Mouse (Mus musculus) spleen, postnatal 10 days (tissue): Measurements from ENCODE around the gene Ffar4.

ENCODE experiments used
- DNase-seq, 2 experiments: peaks; one replicate each; pipeline ENCODE4 v3.0.0; 2021 to 2022; ENCODE audit warnings: low spot score in 2 of 2

The Ffar4 gene

GRCm38 (mm10) chr19:38096231-38096630 is 640 bp upstream of the Ffar4 start:
- no peak for DNase-seq

- no peak for DNase-seq
Measured at GRCm38 (mm10) chr19:38107871-38108270, 11.0 kb downstream of the Ffar4 start.

GRCm38 (mm10) chr19:38109506-38110242 is 12.8 kb downstream of the Ffar4 start:
- DNase-seq, result no peak

DNA sequence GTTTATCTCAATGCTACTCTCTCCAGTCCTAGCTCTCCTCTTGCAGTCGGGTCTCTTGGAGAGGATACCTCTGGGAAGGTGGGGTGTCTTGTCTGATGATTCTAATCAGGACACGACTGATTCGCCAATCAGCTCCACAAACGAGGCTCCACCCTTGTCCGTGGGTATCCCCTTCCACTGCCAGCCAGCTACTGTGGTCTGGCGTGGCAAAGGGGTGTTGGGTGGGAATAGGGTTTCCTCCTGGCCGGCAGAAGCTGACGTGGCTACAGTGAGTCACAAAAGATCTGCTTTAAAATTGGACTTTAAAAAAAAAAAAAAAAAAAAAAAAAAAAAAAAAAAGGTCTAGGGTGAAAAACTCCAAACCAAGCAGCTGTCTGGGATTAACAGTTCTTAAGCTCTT is 14.2 kb downstream of the Ffar4 start:
- DNase-seq, result no peak

GRCm38 (mm10) chr19:38112575-38112974 is 15.7 kb downstream of the Ffar4 start:
- DNase-seq, result no peak

DNA sequence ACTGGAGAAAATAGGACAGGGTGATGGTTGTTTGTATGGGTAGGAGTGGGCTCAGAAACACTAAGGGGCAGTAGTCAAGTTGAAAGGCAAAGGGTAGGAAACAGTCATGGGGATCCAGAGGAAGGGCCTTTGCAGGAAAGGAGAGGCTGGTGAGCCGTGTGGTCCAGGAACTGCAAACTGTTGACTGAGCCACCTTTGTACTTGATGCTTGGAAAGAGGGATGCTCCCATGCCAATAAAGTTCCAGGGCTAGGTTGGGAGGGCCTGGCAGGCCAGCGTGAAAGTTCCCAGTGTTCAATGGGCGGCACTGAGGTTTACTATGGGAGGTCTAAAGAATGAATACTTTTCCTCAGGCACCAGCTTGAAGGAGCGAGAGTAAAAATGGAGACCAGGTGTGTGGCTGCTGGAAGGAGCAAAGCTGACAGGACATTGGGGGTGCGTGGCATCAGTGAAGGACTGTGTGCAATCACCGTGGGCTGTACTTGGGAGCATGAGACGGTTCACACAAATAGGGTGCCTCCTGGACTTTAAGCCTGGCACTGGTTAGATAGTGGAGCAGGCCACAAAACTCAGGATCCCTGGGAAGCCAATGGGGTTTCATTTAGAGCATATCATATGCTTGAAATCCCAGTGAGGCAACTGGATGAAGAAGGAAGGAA is 18.1 kb downstream of the Ffar4 start:
- DNase-seq, result no peak

- DNase-seq, result no peak
Measured at GRCm38 (mm10) chr19:38120123-38120760, 23.4 kb downstream of the Ffar4 start.

GRCm38 (mm10) chr19:38123921-38124320 is 27.1 kb downstream of the Ffar4 start:
- no peak for DNase-seq

- DNase-seq, result no peak
Measured at GRCm38 (mm10) chr19:38124401-38125218, 27.7 kb downstream of the Ffar4 start.

DNA sequence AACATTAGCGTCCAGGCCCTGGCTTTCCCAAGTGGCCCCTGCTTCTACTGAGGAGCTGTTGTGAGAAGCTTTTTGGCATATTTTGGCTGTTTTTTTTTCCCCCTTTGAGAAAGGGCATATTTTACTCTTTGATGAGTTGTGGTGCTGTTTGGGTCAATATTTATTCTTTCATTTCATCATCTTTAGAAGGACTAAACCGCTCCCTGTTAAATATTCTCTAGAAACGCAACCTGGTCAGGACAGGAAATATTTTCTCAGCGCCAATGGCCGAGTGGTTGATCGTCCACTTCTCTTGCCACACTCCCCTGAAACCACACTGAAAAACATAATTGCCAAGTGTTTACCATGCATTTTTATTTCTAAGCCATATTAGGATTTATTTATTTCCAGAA is 28.3 kb downstream of the Ffar4 start, which contains the start of gene Rbp4:
Rbp4 (minus strand) TSS at position 63 of the 392 bp plus-strand sequence.
- no peak for DNase-seq

DNA sequence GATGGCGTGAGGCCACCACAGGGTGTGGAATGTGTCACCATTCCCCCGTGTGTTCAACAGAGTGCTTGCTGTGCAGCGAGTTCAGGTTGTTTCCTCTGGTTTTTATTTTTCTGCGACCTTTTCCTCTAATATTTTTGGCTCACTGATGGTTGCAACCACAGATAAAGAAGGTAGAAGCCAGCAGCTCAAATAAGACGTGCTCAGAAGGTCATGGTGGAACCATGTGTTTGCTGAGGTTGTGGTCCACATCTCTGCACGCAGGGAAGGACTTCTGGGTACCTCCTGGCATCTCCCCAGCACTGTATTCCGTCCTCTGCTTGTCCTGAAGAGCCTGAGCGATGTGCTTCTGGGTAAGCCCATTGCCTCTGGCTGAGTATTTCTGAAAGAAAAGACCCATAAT is 29.8 kb downstream of the Ffar4 start:
- DNase-seq, result no peak

DNA sequence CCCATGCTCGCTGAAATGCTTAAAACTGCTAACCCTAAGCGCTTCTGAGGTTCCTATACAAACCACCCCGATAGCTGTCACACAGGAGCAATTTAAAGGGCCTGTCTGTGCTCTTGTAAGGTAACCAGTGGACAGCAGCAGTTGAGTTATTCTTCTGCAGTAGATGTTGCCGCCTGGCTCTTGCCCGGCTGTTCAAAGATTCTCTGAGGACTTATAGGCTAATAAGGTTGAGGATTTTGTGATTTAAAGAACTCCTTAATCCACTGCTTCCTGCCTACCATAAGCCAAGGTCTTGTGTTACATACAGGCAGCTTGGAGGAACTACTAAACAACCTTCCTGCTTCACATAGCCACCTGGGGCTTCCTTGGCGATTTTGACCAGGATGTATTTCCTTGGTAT is 35.6 kb downstream of the Ffar4 start, which contains the start of gene Pde6c:
Pde6c (plus strand) TSS at position 301 of the 400 bp plus-strand sequence.
- DNase-seq, result no peak

DNA sequence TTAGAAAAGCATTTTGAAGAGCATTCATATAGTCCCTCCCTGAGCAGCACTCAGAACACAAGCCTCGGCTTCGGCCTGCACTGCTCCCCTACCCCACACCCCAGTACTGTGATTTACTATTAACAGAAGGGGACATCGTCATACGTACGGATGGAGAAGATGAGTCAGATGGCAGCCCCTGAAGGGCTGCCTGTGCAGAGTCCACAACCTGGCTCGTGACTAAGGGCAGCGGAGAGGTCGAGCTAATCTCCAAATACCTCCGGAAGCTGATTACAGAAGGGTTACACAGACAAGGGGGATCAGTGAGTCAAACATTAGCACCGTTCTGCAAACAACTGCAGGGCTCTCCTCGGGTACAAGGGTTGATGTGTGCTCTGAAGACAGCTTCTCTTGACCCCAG is 37.1 kb downstream of the Ffar4 start:
- DNase-seq, result no peak

DNA sequence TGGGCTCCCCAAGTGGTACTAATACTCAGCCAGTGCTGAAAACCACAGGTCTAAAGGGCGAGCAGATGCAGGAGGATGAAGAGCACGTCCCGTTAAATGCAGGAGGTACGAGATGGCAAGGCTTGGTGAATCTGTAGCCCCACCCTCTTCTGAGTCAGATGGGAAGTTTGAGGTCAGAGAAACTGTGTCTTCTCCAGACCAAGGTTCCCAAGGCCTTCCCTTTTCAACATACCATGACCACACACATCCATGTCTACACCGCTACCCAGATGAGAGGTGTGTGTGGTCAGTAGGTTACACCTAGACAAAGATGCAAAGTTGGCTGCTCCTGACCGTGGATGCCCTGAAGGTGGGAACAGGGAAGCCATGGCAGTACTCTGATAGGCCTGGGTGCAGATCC is 37.9 kb downstream of the Ffar4 start:
- DNase-seq, result no peak

- DNase-seq, result peak in 1 of 2 experiments; percentile 16
Measured at GRCm38 (mm10) chr19:38143540-38144271, 46.8 kb downstream of the Ffar4 start.

- no peak for DNase-seq
Measured at GRCm38 (mm10) chr19:38156243-38156642, 59.4 kb downstream of the Ffar4 start.

DNA sequence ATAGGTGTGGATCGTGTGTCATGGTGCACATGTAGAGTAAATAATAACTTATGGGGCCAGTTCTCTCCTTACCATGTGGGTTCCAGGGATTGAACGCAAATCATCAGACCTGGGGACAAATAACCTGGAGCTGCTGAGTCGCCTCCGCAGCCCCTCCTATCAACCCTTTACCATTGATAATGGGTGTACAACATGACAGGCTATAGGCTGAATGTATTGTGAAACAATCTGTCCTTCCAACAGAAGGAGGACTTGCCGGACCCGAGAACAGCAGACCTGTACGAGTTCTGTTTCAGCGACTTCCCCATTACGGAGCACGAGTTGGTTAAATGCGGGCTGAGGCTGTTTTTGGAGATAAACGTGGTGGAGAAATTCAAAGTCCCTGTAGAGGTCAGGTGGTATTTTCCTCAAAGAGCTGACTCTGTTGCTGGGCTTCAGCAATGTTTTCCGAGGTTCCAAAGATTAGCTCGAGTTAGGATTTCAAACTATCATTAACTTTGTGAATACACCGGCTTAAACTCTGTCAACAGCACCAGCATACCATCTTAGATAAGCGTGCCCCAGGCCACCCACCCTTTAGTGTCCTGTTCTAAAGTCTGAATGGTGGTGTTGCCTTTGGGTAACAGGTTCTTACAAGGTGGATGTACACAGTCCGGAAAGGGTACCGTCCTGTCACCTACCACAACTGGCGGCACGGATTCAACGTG is 64.9 kb downstream of the Ffar4 start:
- no peak for DNase-seq
